Mouse (Mus musculus): ENCODE measurements around the gene Klf5.

- TF ChIP-seq POLR2A (IDR thresholded peaks at IDR 0.05; ENCODE audit: borderline replicate concordance, insufficient read depth, low read length) (no peak), CTCF (IDR thresholded peaks at IDR 0.05; ENCODE audit: borderline replicate concordance, insufficient read depth, low read depth, low read length) (no peak)
Observed at GRCm38 (mm10) chr14:99309606-99310005, 11.1 kb downstream of the Klf5 start.

Data from cerebellum, adult 2 months (tissue).